Mouse (Mus musculus): ENCODE data around the gene Cyb5r4.
"Not testable (repeated sequence)": the region's sequence is repeated elsewhere in the genome, so short reads cannot be mapped to it uniquely, and the experiment has no call there.

The Cyb5r4 gene

GRCm38 (mm10) chr9:87025764-87026163 is 4.0 kb downstream of the Cyb5r4 start:
- DNase-seq (ENCODE audit: low spot score in 2 of 2): no peak

- peak; percentile 74 to 80 for DNase-seq (ENCODE audit: low spot score in 2 of 2)
Measured at GRCm38 (mm10) chr9:87027423-87028084, 5.7 kb downstream of the Cyb5r4 start.

- DNase-seq (ENCODE audit: low spot score in 2 of 2): no peak
Measured at GRCm38 (mm10) chr9:87032196-87032595, 10.4 kb downstream of the Cyb5r4 start.

GRCm38 (mm10) chr9:87034831-87035580 is 13.2 kb downstream of the Cyb5r4 start:
- DNase-seq (ENCODE audit: low spot score in 2 of 2): no peak

- peak; percentile 33 to 44 for DNase-seq (ENCODE audit: low spot score in 2 of 2)
Measured at GRCm38 (mm10) chr9:87049425-87049824, 27.6 kb downstream of the Cyb5r4 start.

DNA sequence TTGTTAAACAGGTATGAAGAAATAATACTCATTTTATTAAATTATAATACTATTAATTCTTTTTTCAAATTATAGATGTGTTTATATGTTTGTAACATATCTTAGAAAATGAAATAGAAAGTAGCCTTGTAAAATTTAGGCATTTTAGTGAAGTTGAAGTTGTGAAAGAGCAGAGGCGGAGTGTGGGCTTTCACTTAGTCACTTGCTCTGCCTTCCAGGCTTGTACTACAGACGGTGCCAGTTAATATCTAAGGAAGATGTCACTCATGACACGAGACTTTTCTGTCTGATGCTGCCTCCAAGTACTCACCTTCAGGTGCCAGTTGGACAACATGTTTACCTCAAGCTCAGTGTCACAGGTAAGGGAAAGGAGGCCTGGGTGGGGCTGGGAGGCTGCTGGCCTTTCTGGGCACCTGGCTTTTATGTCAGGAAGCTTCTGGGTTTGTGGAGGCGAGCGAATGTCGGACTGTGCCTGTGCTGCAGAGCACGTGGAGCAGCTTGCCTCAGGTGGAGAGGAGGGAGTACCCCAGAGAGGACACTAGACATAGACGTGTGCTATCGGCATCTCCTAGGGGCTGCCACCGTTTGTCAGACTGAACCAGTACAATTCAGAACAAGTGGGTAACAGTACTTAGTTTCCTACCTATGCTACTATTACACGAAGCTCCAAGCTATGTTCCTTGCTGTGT is 33.9 kb downstream of the Cyb5r4 start:
- DNase-seq (ENCODE audit: low spot score in 2 of 2): no peak

DNA sequence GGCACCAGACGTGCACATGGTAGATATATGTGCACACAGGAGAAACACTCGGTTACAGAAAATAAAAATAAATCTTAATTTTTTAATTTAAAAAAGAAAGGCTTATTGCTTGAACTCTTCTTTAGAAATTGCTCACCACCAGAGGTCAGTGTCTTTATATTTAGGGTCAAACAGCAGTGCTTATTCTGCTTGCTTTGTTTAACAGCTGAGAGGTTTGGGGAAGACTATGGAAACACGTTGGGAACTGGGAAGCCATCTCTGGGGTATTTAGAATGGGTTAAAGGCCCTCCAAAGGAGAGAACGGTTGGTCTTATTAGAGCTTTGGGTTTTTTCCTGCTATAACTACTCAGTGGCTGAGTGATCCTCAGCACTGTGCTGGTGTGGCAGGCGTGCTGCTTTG is 40.5 kb downstream of the Cyb5r4 start:
- DNase-seq (ENCODE audit: low spot score in 2 of 2): no peak

DNA sequence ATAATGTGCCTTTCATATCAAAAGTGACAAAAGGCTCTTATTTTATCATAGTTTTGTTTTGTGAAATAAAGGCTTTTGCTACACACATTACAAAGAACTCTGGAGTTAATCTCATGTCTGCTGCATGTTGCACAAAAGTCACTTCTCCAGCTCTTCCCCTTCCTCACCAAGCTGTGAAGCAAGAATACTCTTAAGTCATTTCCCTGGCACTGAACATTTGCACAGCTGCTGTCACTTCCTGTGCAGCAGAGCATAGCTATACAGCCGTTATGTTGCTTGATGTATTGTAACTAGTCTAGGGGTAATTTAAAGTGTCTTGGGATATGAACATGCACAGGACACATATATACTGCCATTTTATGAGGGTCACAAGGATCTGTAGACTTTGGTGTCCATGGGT is 46.3 kb downstream of the Cyb5r4 start:
- DNase-seq (ENCODE audit: low spot score in 2 of 2): no peak

GRCm38 (mm10) chr9:87071566-87071965 is 49.8 kb downstream of the Cyb5r4 start:
- not testable (repeated sequence) for DNase-seq (ENCODE audit: low spot score in 2 of 2)

GRCm38 (mm10) chr9:87077919-87078318 is 56.1 kb downstream of the Cyb5r4 start:
- no peak for DNase-seq (ENCODE audit: low spot score in 2 of 2)

DNA sequence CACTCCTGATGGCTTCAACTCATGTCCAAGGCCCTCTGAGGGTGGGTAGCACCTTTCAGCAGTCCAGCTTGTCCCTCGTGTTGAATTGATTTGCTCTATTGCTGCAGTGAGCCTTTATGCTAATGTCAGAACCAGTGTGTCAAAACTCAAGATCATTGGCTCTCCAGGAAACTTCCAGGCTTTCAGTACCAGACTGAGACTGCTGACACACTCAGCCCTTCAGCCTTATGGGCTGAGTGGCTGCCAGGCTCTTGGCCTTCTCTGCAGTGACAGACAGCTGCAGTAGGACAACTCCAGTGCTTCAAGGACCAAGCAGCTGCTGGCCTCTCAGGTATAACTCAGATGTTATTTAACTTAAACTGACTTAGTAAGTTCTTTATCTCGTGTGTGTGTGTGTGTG is 57.7 kb downstream of the Cyb5r4 start:
- no peak for DNase-seq (ENCODE audit: low spot score in 2 of 2)

GRCm38 (mm10) chr9:87086991-87087390 is 65.2 kb downstream of the Cyb5r4 start:
- DNase-seq (ENCODE audit: low spot score in 2 of 2): no peak

GRCm38 (mm10) chr9:87097989-87098388 is 76.2 kb downstream of the Cyb5r4 start:
- DNase-seq (ENCODE audit: low spot score in 2 of 2): no peak

- DNase-seq (ENCODE audit: low spot score in 2 of 2): no peak
Measured at GRCm38 (mm10) chr9:87115019-87115418, 93.2 kb downstream of the Cyb5r4 start.

DNA sequence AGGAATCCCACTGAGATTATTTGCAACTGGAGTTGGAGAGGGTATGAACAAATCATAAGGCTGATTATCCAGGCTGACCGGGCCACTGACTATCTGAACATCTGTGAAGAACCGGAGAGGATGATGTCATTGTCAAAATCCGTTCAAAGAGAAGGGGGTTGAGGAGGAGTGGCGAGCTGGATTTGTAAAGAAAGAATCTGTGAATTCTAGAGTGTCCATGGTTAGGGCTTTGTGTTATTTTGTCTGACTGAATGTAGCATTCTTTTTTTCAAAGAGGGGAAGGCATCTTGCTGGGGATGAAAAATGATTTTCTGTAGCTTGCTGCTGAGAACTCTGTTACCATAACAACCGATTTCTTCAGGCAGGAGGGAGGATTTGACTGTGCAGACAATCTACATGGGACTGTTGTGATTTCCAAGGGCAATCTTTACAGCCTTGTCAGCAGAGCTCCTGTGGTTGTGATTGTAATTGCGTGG is 93.7 kb downstream of the Cyb5r4 start:
- peak in 1 of 2 experiments; percentile 52 for DNase-seq (ENCODE audit: low spot score in 2 of 2)

GRCm38 (mm10) chr9:87115978-87116377 is 94.2 kb downstream of the Cyb5r4 start:
- DNase-seq (ENCODE audit: low spot score in 2 of 2): no peak

- no peak for DNase-seq (ENCODE audit: low spot score in 2 of 2)
Measured at GRCm38 (mm10) chr9:87118996-87119395, 97.2 kb downstream of the Cyb5r4 start.

DNA sequence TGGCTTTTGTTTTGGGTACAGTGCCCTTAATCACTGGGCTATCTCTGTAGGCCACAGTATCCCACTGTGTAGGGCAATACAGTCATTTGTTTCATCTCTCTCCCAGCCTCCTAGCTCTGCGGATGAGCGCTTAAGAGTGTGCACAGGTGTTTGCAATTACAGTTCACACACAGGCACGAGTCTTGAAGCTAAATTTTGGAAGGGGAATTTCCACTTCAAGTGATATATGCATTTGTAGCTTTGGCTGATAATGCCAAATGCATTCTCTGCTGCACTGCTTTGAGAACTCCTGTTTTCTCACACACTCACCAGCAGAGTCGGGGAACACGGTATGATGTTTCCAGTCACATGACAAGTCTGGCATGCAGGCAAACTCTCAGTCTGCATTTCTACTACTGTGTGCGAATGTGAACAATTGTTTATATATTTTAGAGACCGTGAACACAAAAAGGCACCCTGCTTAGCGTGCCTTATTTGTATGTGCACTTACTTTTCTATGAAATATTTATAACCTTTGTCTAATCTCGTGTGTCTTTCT is 100.2 kb downstream of the Cyb5r4 start:
- DNase-seq (ENCODE audit: low spot score in 2 of 2): no peak

- not testable (repeated sequence) for DNase-seq (ENCODE audit: low spot score in 2 of 2)
Measured at GRCm38 (mm10) chr9:87127046-87127445, 105.2 kb downstream of the Cyb5r4 start.

Data from right cerebral cortex, postnatal 10 days (tissue).